Mouse (Mus musculus): ENCODE results near the gene Cks1brt. TPM values are rescaled to one million over a fixed set of nuclear protein-coding genes. Genes with fewer than 3 reads are reported as not detected.
"Not testable (repeated sequence)": the region's sequence is repeated elsewhere in the genome, so short reads cannot be mapped to it uniquely, and the experiment has no call there.

The Cks1brt gene
- not detected in 2 replicates for total RNA-seq (2021)
- long read RNA-seq = 0 reads

DNA sequence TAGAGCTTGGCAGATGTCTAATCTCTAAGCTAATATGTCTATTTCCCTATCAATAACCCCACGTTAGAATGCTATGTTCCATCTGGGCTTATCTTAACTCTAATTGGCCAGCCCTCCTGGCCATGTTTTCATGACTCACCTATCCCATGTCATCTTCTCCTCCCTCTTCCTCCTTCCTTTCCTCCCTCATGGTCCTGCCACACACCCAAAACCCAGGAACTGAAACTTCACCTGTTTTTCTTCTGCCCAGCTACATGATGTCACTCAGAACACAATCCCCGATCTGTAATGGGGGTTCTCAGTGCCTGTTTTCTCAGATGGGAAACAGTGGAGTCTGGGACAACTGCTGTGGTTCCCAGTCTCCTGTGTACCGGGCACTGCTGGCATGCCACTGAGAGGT, at the start of gene Cks1brt:
Gene Cks1brt, plus strand, starts transcription at position 301 of the 400 bp plus-strand sequence.
- DNase-seq = no peak

DNA sequence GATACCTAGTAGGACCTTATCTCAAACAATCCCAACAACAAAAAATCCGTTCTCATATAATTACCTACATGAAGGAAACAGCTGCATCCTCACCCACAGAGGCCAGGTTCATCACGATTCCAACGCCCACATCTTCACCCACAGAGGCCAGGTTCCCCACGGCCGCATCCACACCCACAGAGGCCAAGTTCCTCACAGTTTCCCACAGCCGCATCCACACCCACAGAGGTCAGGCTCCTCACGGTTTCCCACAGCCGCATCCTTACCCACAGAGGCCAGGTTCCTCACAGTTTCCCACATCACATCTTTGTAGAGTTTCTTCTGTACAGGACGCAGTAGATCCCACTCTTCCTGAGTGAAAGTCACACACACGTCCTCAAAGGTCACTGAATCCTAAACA, 38.5 kb upstream of the Cks1brt start:
- DNase-seq = no peak

DNA sequence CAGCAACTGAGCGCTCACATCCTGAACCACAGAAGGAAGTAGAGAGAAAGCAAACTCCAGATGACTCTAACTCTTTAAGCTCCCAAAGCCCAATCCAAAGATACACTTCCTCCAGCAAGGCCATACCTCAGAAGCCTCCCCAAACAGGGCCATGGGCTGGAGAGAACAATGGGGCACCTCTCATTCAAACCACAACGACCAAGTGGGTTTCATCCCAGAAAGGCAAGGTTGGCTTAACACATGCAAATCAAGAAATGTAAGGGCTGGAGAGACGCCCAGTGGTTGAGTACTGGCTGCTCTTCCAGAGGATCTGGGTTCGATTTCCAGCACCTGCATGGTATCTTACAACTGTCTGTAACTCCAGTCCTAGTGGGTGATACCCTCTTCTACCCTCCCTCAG, 36.2 kb upstream of the Cks1brt start:
- no peak for DNase-seq

DNA sequence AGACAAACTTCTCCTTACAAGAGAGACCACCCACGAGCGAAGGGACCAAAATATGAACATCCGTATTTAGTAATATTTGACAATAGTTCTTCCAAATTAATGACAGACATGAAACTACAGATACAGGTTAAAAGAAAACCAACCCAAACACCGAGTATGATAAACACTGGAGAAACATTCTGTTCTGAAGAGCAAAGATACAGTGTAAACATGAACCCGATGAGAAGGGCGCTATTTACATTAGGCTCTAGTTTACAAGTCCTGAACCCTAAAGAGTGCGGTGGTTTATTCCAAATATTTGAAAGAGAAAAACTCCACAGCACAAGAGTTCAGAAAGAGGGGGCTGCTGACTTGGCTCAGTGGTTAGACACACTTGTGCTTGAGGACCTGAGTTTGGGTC, 34.7 kb upstream of the Cks1brt start:
- DNase-seq = no peak

DNA sequence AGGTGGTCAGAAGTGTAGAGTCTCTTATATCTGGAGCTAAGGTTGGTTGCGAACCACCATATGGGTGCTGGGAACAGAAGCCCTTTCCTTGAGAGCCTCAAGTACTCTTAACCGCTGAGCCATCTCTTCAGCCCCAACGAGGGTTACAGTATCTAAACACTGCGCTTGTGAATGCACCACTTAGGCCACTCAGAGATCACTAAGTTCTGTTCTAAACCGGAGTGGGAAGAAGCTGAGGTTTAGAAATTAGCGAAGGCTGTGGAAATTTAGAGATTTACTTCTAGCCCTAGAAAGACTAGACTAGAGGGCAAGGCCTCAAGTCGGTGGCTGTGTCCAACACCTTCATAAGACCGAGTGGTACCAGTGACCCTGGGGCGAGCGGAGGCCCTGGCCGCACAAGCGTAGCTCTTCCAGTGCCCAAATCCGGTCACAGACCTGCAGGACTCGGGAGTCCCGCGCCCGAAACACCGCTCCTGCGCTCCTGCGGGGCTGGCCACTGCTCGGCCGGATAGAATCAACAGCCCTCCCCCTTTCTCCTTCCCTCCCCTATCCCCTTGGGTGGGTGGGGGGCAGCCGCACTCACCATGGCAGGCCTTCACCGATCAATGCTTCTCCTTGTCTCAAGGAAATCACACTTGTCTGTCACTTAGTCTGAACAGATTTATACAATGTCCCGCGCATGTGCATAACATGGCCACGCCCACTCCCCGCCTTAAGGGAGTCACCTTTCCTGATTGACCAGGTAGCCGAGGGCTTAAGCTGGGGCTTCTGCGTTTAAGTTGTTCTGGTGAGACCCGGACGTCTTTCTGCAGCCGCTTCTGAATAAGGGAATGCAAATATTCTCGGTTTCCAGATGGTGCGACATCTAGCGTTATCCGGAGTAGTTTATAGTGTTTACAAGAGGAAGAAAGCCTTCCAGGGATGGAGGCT, 32.4 kb upstream of the Cks1brt start:
- DNase-seq = peak; percentile 79

DNA sequence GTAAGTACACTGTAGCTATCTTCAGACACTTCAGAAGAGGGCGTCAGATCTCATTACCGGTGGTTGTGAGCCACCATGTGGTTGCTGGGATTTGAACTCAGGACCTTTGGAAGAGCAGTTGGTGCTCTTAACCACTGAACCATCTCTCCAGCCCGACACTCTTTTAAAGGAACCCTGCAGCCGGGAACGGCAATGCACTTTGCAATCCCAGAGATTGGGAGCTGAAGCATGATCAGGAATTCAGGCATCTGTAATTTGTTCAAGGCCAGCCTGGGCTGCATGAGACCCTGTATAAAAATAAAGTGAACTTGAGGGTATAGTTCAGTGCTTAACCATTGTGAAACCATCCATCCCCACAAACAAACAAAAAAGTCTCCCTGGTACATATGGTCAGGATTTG, 31.5 kb upstream of the Cks1brt start:
- DNase-seq = not testable (repeated sequence)

DNA sequence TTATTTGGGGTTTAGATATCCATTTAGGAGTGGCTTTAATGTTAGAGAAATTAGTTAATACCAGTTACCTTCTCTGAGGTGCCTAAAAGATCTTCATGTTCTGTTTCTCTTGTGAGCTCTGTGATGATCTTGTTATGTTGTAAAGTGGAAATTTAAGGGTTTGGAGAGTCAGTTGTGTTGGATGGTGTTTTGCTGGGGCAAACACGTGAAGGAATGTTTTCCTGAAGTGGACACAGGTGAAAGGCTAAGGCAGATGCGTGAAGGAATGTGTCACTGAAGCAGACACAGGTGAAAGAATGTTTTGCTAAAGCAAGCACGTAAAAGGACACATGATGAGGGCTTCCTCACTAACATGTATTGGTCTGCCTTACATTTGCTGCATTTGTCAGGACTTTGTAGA, 28.7 kb upstream of the Cks1brt start, which contains the start of gene Zfp791:
Gene Zfp791, minus strand, starts transcription at position 101 of the 400 bp plus-strand sequence.
- DNase-seq = no peak

DNA sequence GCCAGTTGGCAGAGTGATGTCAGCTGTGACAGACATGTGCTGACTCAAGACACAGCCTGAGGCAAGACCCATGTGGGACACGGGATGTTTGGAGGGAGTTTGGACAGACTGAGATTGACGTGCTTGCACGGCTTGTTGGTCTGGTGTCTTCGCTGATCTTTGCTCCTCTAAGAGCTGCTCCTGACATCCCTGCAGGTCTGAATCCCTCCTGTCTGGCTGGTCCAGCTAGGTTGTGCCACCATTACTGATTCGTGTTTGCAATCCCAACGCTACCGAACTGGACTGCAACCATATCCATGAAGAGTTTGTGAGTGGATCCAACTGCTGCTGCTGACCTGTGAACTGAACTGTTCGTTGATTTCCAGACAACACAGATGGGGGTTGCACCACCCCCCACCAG, 28.0 kb upstream of the Cks1brt start:
- DNase-seq = no peak

DNA sequence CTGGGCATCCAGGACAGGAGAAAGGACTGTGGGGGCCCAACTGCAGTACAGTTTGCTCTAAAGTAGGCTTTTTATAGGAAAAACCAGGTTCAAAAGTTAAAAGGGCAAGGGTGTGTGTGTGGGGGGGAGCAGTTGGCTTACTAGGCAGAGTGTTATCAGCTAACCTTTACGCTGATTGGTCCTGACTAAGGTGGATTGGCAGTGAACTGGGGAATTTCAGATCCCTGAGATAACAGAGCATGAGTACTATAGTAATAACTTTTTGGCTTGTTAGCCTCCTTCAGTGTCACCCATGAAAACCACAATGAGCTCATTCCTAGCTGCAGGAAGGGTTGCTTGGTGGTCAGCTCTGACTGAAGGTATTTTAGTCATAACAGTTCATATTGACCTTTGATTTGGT, 19.4 kb upstream of the Cks1brt start:
- DNase-seq = peak; percentile 4

DNA sequence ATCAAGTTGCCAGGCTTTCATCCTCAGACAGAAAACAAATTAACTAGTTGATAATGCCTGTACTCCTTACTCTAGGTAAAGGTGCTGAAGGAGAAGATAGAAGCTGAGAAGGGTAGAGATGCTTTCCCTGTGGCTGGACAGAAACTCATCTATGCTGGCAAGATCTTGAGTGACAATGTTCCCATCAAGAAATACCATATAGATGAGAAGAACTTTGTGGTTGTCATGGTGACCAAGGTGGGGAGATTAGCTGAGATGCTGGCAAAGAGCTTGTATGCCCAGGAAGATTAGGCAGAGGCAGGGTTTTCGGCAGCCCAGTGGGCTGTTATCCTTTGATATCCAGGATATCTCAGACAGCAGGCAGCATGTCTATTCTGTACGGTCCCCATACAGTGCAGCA, 16.0 kb upstream of the Cks1brt start:
- DNase-seq = not testable (repeated sequence)

DNA sequence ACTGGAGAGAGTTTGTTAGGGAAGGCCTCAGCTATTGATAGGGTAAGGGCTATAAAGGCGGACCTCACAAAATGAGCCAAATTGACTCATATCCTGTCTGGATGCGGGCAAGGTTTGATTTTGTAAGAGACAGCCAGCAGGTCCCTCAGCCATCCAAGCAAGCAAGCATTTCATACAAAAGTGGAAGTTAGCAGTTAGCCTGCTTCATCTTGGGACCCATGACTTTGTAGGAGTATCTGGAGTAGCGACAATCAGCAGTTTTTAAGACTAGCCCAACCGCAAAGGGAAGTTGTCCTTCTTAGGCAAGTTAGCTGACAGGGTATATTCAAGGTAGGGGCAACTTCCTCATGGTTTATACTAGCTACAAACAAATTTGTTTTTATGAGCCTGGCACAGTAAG, 9.2 kb upstream of the Cks1brt start:
- DNase-seq = no peak

DNA sequence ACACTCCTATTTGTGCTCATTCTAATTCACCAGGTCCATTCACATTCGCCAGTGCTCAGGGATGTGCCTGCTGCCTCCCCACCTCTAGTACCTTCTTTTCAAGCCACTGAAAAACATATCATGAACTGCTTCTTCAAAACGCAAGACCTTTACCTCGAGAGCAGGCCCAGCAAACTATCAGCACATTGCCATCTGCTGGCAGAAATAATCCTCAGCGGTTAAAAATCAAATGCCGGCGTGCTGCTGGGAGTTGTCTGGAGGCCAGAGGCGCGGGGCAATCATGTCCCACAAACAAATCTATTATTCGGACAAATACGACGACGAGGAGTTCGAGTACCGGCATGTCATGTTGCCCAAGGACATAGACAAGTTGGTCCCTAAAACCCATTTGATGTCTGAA, 19.6 kb downstream of the Cks1brt start:
- DNase-seq = peak; percentile 18

DNA sequence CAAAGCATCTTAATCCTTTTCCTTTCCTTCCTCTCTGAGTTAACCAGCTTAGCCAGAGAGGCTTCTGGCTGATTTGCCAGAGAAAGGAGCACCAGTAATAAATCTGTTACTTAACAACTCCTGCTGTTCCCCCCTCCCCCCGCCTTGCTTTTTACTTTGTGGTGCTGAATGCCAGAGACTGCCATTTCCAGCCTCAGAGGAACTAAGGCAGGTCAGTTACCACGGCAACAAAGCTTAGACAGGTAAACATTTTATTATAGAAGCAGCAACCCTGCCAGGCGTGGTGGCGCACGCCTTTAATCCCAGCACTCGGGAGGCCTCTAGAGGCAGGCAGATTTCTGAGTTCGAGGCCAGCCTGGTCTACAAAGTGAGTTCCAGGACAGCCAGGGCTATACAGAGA, 24.2 kb downstream of the Cks1brt start:
- no peak for DNase-seq

DNA sequence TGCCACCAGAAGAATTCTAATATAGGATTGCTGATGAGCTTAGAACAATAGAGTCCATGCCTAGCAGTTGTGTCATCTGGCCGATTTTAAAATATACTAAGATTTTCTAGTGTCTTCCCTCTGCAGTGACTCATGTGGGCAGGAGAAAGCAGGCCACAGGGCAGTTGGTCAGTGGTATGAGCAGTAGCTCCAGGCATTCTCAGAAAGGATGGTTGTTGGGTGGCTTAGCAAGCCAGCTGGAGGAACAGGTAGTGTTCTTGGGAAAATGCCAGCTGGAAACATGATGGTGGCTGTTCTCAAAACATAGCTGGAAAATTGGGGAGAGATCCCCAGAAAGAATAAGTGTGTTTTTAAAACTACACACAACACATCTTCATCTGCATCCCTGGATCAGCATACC, 40.6 kb downstream of the Cks1brt start:
- no peak for DNase-seq

DNA sequence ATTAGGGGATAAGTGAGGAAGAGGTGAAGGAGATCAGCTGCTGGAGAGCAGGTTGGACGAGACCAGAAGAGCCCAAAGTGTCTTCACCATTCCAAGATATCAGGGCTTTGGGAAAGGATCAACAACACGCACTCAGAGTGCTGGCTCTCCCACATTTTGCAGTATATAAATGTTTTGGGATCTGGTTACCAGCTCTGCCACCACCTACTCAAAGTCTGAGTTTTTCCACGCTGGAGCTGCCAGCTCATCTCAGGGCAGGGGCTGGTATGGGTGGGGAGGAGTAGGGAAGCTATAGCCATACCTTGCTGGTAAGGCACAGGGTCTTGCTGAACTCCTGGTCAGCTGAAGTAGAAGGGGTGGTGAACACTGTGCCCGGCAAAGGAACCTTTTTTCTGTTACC, 68.5 kb downstream of the Cks1brt start:
- no peak for DNase-seq

DNA sequence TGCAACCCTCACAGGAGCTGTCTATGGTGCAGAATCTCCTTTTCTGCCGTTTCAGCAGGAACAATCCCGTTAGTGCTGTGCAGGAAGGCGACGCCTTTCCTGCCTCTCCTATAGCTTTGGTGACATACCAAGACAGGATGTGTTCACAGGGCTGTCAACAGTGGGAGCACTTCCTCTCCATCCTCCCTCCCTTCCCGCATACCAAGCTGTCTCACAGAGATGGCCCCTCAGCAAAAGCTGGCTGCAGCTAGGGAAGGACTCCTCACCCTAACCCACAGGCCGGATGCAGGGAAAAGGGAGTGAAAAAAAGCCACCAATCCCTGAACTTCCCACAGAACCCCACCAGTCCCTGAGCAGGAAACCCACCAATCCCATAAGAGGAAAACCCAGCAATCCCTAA, 69.3 kb downstream of the Cks1brt start:
- DNase-seq = no peak

Small RNA genes within 50 kb of the gene (microRNA-seq; reads per million reads assigned to microRNA genes)
- gene Gm23388 = 0.34 to 2.1 reads per million in 2 experiments

Other genes with a start within 250 kb of the Cks1brt start
- gene Klf1, start 250.0 kb upstream of the Cks1brt start, total RNA-seq (2021) = 0.27 TPM in 1 of 2 replicates, not detected in the other
- gene Dnase2a, start 243.4 kb upstream of the Cks1brt start, total RNA-seq (2021) = 13.6 and 14.6 TPM in 2 replicates
- gene Mast1, start 214.6 kb upstream of the Cks1brt start, total RNA-seq (2021) = 1.3 and 3.0 TPM in 2 replicates
- gene Rtbdn, start 204.9 kb upstream of the Cks1brt start, total RNA-seq (2021) = not detected in 2 replicates
- 4.4 TPM in 1 of 2 replicates, not detected in the other for gene Gm49661, start 182.5 kb upstream of the Cks1brt start, total RNA-seq (2021)
- gene Prdx2, start 182.3 kb upstream of the Cks1brt start, total RNA-seq (2021) = 496 and 624 TPM in 2 replicates
- gene Rnaseh2a, start 182.2 kb upstream of the Cks1brt start, total RNA-seq (2021) = 101 and 159 TPM in 2 replicates
- 32.8 and 33.2 TPM in 2 replicates for gene Junb, start 173.2 kb upstream of the Cks1brt start, total RNA-seq (2021)
- 7.7 and 10.8 TPM in 2 replicates for gene Hook2, start 161.3 kb upstream of the Cks1brt start, total RNA-seq (2021)
- not detected in 2 replicates for gene Best2, start 137.4 kb upstream of the Cks1brt start, total RNA-seq (2021)
- 95.0 and 105 TPM in 2 replicates for gene Asna1, start 126.6 kb upstream of the Cks1brt start, total RNA-seq (2021)
- gene Trir, start 125.1 kb upstream of the Cks1brt start, total RNA-seq (2021) = 152 and 164 TPM in 2 replicates
- 71.1 and 78.3 TPM in 2 replicates for gene Tnpo2, start 115.0 kb upstream of the Cks1brt start, total RNA-seq (2021)
- 17.7 and 21.7 TPM in 2 replicates for gene Fbxw9, start 91.9 kb upstream of the Cks1brt start, total RNA-seq (2021)
- gene Gm5741, start 83.9 kb upstream of the Cks1brt start, total RNA-seq (2021) = not detected in 2 replicates
- 25.8 and 36.9 TPM in 2 replicates for gene Dhps, start 80.2 kb upstream of the Cks1brt start, total RNA-seq (2021)
- 86.5 and 108 TPM in 2 replicates for gene Wdr83os, start 71.2 kb upstream of the Cks1brt start, total RNA-seq (2021)
- gene Wdr83, start 70.6 kb upstream of the Cks1brt start, total RNA-seq (2021) = 22.7 and 29.2 TPM in 2 replicates
- 54.3 and 58.5 TPM in 2 replicates for gene Man2b1, start 68.7 kb upstream of the Cks1brt start, total RNA-seq (2021)
- 1.5 and 2.4 TPM in 2 replicates for gene Zfp791, start 28.8 kb upstream of the Cks1brt start, total RNA-seq (2021)
- gene Olfr371, start 74.1 kb downstream of the Cks1brt start, total RNA-seq (2021) = not detected in 2 replicates
- gene Orc6, start 147.7 kb downstream of the Cks1brt start, total RNA-seq (2021) = 20.9 and 23.6 TPM in 2 replicates
- gene Vps35, start 147.9 kb downstream of the Cks1brt start, total RNA-seq (2021) = 98.9 and 99.7 TPM in 2 replicates
- gene Mylk3, start 234.4 kb downstream of the Cks1brt start, total RNA-seq (2021) = 0.61 TPM in 1 of 2 replicates, not detected in the other

All from adrenal gland, postnatal 25 days (tissue).